Mouse (Mus musculus): Measurements from ENCODE around the gene Gps2. TPM values are rescaled to one million over a fixed set of nuclear protein-coding genes. Genes with fewer than 3 reads are reported as not detected.

The Gps2 gene
- total RNA-seq (2015; ENCODE audit: low replicate concordance) (268 and 359 TPM in 2 replicates), total RNA-seq (2017; ENCODE audit: low replicate concordance) (130 and 161 TPM in 2 replicates)

DNA sequence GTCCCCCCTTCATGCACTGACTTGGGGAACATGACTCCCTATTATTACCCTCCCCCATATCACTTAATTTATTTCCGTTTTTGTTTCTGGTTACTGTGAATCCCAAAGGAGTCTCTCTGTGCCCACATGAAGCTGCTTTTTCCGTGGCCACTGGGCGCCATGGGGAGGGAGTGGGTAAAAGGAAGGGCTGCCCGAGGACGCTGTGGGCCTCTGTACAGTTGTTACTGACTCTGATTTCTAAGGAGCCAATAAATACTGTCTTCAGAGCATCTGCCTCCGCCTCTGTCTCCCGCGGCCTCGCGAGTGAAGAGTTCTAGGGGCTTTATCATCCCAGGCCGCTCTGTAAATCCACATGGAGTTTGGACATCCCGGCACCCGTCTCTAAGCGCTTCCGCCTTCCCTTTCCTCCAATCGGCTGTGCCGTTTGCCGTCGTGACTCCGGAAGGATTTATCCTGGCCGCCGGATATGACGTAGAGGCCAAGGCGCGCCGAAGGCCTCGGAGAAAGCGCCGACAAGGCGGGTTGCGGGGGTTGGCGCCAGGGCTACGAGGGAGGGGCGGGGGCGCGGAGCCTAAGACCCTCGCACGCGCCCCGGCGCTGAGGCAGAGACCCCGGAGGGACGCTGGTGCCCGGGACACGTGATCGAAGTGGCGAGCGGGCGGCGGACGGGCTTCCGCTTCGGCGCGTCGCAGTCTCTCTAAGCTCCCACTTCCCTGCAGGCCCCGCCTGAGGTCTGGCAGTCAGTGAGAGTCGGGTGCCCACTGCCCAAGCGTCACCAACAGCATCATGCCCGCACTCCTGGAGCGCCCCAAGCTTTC is at the start of gene Gps2:
Gene Gps2 (plus strand): TSS at position 335 of the 818 bp plus-strand sequence.
- peak; percentile 82 for ATAC-seq (replicated peaks; ENCODE audit: low FRiP score, poor library complexity, severe bottlenecking)

DNA sequence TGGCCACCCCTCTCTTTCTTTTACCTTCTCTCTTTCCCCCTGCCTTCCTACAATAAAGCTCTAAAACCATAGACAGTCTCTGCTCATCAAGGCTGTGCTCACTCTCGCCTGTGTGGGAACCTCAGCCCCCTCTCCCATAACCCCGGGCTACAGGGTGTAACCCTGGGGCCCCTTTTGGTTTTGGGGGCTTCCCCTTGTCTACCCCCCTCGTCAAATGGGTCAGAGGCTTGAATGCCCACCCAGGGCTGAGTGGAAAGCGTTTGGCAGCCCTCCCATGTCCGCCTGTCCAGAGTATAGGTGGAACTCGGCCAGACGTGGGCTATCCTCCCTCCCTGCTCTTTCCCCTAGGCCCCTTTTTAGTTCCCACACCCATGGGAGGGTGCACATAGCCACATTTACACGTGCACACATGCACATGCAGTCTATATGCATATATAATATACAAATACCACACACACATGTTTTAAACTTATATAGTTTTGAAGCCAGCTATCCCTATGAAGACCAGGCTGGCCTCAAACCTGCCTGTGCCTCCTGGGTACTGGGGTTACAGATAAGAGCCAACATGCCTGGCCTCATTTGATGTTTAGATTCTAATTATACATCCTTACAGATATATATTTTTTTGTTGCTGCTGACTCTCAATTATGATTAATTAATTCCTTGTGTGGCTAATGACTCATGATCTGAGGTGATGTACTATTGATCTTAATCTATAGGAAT is 49.4 kb upstream of the Gps2 start:
- peak; percentile 81 for ATAC-seq (replicated peaks; ENCODE audit: low FRiP score, poor library complexity, severe bottlenecking)

DNA sequence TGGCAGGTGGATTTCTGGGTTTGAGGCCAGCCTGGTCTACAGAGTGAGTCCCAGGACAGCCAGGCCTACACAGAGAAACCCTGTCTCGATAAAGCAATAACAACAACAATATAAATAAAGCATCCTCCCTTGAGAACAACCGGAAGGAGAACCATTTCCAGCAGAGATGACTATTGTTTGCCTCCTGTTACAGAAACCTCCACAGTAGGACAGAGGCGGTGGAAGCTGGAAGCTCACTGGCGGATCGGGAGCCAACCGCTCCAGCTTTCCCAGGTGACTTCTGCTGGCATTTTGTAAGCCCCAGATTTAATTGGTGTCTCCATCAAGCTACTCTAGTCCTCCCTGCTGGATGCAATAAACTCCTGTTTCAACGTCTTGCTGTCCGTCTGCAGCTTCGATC is 48.1 kb upstream of the Gps2 start:
- no peak for ATAC-seq (replicated peaks; ENCODE audit: low FRiP score, poor library complexity, severe bottlenecking)

DNA sequence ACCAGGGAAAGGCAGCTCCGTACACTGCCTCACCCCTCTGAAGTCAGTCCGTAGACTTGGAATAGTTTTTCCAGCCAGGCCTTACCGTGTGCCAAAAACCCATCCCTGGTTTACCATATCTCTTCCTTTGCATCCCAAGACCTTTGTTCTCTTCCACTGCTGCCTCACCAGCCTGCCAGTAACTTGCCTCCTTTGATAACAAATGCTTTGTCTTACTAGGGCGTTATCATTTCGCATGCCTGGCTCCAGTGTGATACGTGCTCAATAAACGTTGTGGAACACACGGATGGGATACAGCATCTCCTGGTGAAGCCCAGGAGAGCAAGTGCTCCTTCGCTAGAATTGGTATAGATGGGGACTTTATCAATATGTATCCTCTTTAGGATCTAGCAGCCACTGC is 46.4 kb upstream of the Gps2 start:
- ATAC-seq (replicated peaks; ENCODE audit: low FRiP score, poor library complexity, severe bottlenecking): no peak

DNA sequence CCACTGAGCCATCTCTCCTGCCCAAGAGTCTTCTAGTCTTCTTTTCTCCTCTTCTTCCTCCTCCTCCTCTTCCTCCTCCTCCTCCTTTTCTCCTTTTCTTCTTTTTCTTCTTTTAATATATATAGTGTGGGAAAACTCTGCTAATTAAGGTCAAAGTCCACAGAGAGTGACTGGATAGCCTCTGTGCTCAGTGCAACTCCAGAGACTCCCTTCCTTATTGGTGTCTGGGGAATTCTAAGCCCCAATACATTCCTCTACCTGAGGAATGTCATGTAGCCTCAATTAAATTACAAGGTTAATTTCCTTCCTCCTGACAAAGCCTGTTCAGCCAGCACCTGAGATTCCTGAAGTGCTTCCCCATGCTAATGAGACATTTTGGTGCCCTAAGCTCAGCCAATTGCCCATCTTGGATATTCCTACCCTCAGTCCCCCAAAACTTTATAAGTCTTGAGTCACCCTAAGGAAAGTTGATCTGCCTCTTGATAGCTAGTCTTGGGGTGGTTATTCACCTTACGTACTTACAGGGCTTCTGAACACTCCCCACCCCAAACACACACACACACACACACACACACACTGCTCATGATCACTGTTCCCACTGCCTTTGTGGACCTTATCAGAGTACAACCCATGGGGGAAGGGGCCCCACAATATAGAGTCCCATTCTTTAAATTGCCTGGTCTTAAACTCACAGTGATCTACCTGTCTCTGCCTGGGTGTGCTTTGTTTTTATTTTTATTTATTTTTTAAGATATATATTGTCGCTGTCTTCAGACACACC is 43.2 kb upstream of the Gps2 start:
- ATAC-seq (replicated peaks; ENCODE audit: low FRiP score, poor library complexity, severe bottlenecking): no peak

DNA sequence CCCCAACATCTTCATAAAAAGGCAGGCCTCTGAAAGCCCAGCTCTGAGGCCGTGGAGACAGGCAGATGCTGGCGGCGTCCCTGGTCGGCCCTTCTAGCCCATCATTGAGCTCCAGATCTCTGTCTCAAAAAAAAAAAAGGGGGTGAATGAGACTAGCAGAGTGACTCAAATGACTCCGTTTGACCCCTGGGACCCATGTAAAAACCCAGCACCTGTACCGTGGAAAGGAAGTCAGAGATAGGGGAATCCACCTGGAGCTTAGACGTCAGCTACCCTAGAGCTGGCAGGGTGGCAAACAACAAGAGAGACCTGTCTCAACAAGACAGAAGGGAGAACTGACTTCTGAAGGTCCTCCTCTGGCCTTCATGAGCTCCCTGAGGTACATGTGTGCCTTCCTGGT is 41.9 kb upstream of the Gps2 start:
- ATAC-seq (replicated peaks; ENCODE audit: low FRiP score, poor library complexity, severe bottlenecking): no peak

DNA sequence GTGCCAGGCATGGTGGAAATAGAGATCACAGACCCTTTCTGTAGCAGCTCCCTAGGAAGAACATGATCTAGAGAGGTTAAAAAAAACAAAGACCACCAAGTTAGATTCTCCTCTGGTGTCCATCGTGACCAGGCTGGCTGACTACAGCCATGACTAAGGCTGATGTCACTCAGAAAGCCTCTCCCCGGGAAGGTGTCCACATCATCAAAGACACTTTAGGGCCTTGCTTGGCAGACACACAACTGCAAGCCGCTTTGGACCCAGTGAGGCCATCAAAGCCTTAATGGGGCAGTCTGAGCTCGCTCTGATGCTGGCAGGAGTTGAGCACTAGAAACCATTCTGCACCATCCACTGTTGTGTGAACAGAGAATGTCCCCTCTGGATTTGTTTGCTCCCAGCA is 41.2 kb upstream of the Gps2 start:
- ATAC-seq (replicated peaks; ENCODE audit: low FRiP score, poor library complexity, severe bottlenecking): no peak

DNA sequence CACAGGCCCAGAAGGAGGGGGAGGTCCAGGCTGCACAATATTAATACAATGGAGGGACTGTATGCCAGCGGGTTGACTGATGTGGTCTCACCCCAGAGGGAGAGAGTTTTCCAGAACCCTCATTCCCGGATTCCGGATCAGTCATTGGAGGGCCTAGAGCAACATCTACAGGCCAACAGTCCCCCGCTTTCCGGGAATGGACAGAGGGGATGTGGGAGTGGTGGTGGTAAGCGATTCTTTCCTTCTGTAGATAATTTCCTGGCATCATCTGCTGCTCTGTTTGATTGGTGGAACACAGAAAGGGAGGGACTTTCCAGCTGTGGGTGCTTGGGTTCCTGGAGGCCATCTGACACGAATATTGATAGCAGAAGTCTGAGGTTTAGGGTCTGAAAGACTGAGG is 37.5 kb upstream of the Gps2 start:
- ATAC-seq (replicated peaks; ENCODE audit: low FRiP score, poor library complexity, severe bottlenecking): no peak

DNA sequence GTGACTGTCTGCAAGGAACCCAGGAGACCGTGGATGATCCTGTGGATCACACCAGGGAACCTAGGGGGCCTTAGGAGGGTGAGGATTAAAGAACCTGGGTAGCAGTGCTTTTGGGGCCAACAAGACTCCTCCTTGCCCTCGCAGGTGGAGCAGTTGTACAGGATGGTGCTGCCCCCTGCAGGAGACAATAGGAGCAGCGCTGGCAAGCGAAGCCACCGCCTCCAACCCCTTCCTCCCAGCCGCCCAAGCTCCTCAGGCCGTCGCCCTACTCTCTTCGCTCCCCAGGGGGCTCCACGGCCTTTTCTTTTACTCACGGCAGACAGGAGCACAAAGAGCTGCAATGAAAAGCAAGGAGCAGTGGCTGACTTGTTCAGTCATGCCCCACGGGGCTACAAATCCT is 36.8 kb upstream of the Gps2 start:
- ATAC-seq (replicated peaks; ENCODE audit: low FRiP score, poor library complexity, severe bottlenecking): peak; percentile 78

DNA sequence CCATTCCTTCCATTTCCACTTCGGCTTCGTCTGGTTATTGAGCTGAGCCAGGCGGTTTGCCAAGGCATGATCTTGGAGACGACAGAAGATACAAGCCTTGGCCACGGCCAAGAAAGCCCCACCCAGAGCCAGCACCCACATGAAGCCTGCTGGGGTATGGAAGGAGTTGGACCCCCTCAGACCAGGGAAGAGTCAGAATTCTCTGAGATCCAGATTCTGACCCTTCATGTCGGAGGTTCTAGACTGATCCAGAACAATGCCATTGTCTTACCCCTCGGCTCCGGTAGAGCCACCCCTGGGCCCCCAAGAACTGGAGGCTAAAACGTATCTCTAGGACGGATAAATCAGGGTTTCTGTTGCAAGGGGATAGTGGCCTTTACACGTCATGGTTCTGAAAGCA is 35.8 kb upstream of the Gps2 start, which contains the start of gene Tmem95:
Gene Tmem95 (minus strand): TSS at position 141 of the 400 bp plus-strand sequence.
- no peak for ATAC-seq (replicated peaks; ENCODE audit: low FRiP score, poor library complexity, severe bottlenecking)

DNA sequence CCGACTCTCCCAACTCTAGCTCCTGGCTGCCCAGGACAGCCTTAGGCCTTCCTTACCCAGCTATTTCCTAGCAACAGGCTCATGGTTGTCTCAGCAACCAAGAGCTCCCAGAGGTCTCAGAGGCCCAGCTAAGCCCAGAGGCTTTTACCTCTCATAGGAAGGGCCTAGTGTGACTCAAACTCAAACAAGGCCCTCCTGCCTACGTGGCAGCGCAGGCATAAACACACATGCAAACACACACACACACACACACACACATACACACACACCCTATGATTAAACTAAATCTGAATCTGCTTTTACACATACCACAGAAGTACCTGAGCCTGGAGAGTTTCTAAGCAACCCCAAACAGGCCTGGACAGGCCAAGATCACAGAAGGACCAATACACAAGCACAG is 35.3 kb upstream of the Gps2 start:
- no peak for ATAC-seq (replicated peaks; ENCODE audit: low FRiP score, poor library complexity, severe bottlenecking)

DNA sequence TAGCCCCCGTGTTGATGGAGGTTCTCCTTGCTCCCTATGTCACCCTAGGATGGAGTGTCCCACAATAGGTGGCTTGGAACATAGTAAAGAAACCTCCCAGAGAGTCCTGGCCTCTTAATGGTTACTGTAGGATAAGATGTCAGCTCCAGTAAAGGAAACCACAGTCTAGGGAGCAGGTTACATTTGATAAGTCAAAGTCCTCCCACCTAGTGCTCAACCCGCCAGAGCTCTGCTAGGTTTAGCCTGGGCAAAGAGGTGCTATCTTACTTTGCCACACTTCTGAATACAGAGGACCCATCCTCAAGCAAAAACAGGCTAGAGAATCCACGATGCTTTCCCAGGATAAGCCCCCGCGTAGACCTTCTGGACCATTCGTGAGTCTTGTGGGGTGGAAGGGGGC is 34.7 kb upstream of the Gps2 start:
- ATAC-seq (replicated peaks; ENCODE audit: low FRiP score, poor library complexity, severe bottlenecking): no peak

DNA sequence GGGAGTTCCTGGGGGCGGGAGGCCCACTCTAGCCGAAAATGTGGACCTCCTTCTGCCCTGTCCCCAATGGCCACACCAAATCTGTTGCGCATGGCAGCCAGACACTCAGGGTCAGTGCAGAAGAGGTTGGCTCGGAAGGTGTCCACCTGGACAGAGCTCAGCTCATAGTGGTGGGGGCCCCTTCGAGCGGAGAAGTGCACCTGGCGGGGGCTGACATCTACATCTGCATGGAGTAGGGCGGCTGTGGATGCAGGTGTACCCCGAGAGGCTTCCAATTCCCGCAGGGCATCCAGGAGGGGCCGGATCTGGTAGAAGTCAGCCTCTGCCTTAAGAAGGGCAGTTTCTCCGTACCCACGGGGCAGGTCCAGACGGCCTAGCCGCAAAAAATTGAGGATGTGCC is 34.0 kb upstream of the Gps2 start:
- ATAC-seq (replicated peaks; ENCODE audit: low FRiP score, poor library complexity, severe bottlenecking): no peak

DNA sequence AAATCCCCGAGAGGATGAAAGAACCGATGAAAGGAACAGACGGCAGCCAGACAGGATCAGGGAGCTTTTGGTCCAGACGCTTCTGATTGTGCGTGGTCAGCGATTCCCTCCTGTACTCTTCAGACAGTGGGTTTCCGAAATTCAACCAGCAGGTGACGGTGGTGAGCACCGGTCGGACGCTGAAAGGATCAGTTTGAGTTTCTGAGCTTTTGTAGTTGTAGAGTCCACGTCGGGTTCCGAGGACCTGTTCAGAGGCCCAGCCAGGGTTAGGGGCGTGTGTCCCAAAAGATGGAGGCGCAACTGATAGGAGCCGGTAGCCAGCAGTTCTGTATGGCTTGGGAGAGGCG is 33.2 kb upstream of the Gps2 start:
- ATAC-seq (replicated peaks; ENCODE audit: low FRiP score, poor library complexity, severe bottlenecking): peak; percentile 66

DNA sequence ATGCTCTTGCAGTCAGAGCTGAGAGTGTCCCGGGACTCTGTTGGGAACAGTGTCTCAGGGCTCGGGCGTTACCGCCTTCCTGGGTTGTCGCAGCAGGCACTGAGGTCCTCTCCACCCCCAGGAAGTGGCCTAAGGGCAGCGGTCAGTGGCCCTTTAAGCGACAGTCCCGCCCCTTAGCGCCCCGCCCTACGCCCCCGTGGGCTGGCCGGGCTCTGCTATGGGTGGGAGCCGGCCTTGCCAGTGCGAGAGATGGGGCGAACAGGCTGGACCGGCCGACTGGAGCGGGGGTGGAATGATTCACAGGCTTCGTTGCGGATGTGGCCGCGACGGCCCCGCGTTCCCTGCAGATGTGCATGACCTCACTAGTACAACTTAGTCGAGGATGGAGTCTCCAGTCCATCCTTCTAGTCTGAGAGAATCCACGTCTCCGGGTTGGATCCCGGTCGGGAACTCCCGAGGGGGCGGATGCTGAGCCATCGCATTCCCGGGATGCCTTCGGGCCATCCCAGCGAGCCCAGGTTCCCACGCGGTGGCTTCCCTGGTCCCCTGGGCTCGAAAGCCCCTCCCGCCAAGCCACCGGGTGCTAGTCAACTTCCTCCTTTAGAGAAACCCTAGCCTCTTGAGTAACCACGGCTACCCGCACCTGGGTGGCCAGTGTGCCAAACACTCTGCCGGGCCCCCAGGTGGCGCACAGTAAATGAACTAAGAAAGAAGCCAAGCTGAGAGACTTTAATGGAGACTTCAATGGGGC is 32.7 kb upstream of the Gps2 start, which contains the start of gene Kctd11:
Gene Kctd11 (minus strand): TSS at position 554 of the 751 bp plus-strand sequence.
- peak; percentile 48 for ATAC-seq (replicated peaks; ENCODE audit: low FRiP score, poor library complexity, severe bottlenecking)

DNA sequence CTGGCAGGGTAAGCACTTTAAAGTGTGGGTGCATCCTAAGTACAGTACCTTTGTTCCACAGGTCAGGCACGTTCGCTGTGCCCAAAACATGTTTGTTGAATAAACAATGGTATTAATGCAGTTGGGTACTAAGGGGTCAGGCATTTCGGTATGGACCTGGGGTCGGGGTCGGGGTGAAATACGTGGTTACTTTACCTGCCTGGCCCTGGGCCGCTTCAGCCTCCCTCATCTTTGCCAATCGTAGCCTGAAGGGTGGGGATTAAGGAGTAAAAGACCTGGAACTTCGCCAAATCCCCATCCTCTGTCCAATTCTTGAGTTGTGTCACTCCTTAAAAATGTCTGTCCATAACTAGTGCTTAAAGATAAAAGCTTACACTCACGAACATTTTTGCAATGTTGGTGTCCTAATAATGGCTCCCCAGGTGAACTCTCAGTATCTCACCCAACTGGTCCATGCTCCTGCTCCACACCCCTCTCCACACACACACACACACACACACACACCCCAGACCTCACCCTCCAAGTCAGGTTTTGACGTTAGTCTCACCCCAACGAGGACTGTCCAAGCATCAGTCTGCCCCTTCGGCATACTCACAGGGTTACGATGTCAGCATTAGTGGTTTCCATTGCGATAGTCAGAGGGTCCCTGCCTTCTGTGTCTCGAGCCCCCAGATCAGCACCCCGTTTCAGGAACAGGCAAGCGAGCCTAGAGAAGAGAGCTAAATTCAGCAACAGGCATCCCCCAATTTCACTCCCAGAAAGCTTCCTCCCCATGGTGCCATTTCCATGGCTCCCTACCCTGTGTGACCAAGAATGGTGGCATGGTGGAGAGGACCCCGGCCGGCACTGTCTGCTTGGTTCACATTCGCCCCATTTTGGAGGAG is 31.7 kb upstream of the Gps2 start:
- no peak for ATAC-seq (replicated peaks; ENCODE audit: low FRiP score, poor library complexity, severe bottlenecking)

DNA sequence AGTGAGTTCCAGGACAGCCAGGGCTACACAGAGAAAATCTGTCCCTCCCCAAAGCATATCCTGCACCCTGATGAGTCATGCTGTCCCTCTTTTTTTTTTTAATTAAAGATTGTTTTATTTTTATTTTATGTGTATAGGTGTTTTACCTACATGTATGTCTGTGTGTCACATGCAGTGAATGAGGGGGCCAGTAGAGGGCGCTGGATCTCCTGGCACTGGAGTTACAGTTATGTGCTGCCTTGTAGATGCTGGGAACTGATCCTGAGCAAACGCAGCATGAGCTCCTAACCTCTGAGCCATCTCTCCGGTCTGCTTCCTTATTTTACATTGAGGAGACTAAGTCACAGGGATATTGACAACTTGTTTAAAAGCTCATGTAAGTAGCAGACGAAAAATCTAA is 30.6 kb upstream of the Gps2 start:
- no peak for ATAC-seq (replicated peaks; ENCODE audit: low FRiP score, poor library complexity, severe bottlenecking)

DNA sequence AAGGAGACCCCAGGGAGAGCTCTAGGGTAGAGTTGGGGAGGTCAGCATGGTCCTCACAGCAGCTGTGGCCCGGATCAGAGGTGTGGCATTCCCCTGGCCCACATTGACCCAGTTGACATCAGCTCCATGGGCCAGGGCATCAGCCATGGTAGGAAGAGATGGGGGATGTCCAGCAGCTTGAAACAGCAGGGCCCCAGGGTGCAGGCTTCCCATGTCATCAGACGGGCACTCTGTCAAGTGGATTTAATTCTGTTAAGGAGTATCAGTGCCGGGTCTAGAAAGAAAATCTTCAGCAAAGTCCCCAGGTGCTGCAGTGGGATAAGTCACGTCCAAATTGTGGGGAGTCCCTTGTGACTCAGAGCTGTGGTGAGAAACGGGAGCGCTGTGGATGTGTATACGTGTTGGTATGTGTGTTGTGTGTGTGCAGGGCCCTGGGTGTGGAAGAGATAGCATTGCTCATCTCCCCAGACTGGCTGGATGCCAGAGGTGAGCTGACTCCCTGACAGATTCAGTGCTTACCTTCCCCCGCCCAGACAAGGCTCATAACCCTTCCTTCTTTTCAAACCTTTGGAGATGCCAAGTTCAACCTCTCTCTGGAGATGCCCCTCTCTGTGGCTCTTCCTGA is 30.0 kb upstream of the Gps2 start:
- ATAC-seq (replicated peaks; ENCODE audit: low FRiP score, poor library complexity, severe bottlenecking): no peak

Measured in erythroid progenitor cell, adult 5-6 weeks (primary cell).